Mouse (Mus musculus): ENCODE data around the gene Dhps. TPM values are rescaled to one million over a fixed set of nuclear protein-coding genes. Genes with fewer than 3 reads are reported as not detected.

Gene Dhps
- polyA plus RNA-seq, 1 experiment from 2014 or later: 40.2 TPM

GRCm38 (mm10) chr8:85083108-85083813 lies 11.7 kb downstream of the Dhps start, which contains the start of gene Man2b1:
Gene Man2b1, plus strand, starts transcription at chr8:85083270.
- H3K4me3 ChIP-seq (ENCODE audit: low read depth, low read length): peak within 1 kb of the TSS; percentile 71
- H3K4me2 ChIP-seq (replicated peaks; ENCODE audit: low read depth): peak within 1 kb of the TSS; percentile 88
- peaks cover 7% of the 10 kb centered on the region; the same call in 1 of the 2 replicates for H3K36me3 ChIP-seq (ENCODE audit: control insufficient read depth, insufficient read depth, low read length)
- DNase-seq (ENCODE audit: low spot score): peak; percentile 95
- peak within 1 kb of the TSS; percentile 83 for H3K9ac ChIP-seq (ENCODE audit: low read length)
- no peak for TF ChIP-seq EP300 (optimal IDR thresholded peaks at IDR 0.05)
- TF ChIP-seq CTCF (IDR thresholded peaks at IDR 0.05; ENCODE audit: low read depth): peak; percentile 50
- WGBS: 0% methylated on average over 30 of the region's 30 CpGs
- no peaks in the 10 kb centered on the region for H3K9me3 ChIP-seq (ENCODE audit: control insufficient read depth, low read length)
- H3K27ac ChIP-seq (replicated peaks): peak within 1 kb of the TSS; percentile 81
- H3K4me1 ChIP-seq (replicated peaks; ENCODE audit: control insufficient read depth, insufficient read depth): peaks cover 5% of the 10 kb centered on the region; the same call in 1 of the 2 replicates
- peak; percentile 93 for ATAC-seq (ENCODE audit: low FRiP score, low TSS enrichment)
- H3K27me3 ChIP-seq (ENCODE audit: control insufficient read depth, insufficient read depth, low read length): no peaks in the 10 kb centered on the region

GRCm38 (mm10) chr8:85084633-85085032 lies 13.1 kb downstream of the Dhps start:
- ATAC-seq (ENCODE audit: low FRiP score, low TSS enrichment): no peak
- Histone ChIP-seq H3K4me2 (replicated peaks; ENCODE audit: low read depth) (no peak overlapping the region), H3K4me3 (ENCODE audit: low read depth, low read length) (no peak overlapping the region), H3K27ac (replicated peaks) (no peak overlapping the region), H3K27me3 (ENCODE audit: control insufficient read depth, insufficient read depth, low read length) (no peaks in the 10 kb centered on the region), H3K36me3 (ENCODE audit: control insufficient read depth, insufficient read depth, low read length) (peaks cover 12% of the 10 kb centered on the region; the same call in 1 of the 2 replicates), H3K9me3 (ENCODE audit: control insufficient read depth, low read length) (no peaks in the 10 kb centered on the region), H3K9ac (ENCODE audit: low read length) (no peak overlapping the region), H3K4me1 (replicated peaks; ENCODE audit: control insufficient read depth, insufficient read depth) (peaks cover 5% of the 10 kb centered on the region; the same call in 1 of the 2 replicates)
- TF ChIP-seq EP300 (optimal IDR thresholded peaks at IDR 0.05): no peak
- TF ChIP-seq CTCF (IDR thresholded peaks at IDR 0.05; ENCODE audit: low read depth): no peak
- DNase-seq (ENCODE audit: low spot score): no peak
- WGBS: 76% methylated on average over 8 of the region's 8 CpGs

GRCm38 (mm10) chr8:85086238-85086637 lies 14.7 kb downstream of the Dhps start:
- Histone ChIP-seq H3K27me3 (ENCODE audit: control insufficient read depth, insufficient read depth, low read length) (no peaks in the 10 kb centered on the region), H3K9ac (ENCODE audit: low read length) (no peak overlapping the region), H3K9me3 (ENCODE audit: control insufficient read depth, low read length) (no peaks in the 10 kb centered on the region), H3K36me3 (ENCODE audit: control insufficient read depth, insufficient read depth, low read length) (peaks cover 12% of the 10 kb centered on the region; the same call in 1 of the 2 replicates), H3K4me1 (replicated peaks; ENCODE audit: control insufficient read depth, insufficient read depth) (peaks cover 5% of the 10 kb centered on the region; the same call in 1 of the 2 replicates), H3K4me3 (ENCODE audit: low read depth, low read length) (no peak overlapping the region), H3K4me2 (replicated peaks; ENCODE audit: low read depth) (no peak overlapping the region), H3K27ac (replicated peaks) (no peak overlapping the region)
- TF ChIP-seq CTCF (IDR thresholded peaks at IDR 0.05; ENCODE audit: low read depth) (peak; percentile 38), EP300 (optimal IDR thresholded peaks at IDR 0.05) (no peak)
- WGBS: 82% methylated on average over 3 of the region's 3 CpGs
- ATAC-seq (ENCODE audit: low FRiP score, low TSS enrichment) (no peak), DNase-seq (ENCODE audit: low spot score) (no peak)

GRCm38 (mm10) chr8:85088771-85089170 lies 17.2 kb downstream of the Dhps start:
- Histone ChIP-seq H3K27me3 (ENCODE audit: control insufficient read depth, insufficient read depth, low read length) (no peaks in the 10 kb centered on the region), H3K4me2 (replicated peaks; ENCODE audit: low read depth) (no peak overlapping the region), H3K4me3 (ENCODE audit: low read depth, low read length) (no peak overlapping the region), H3K36me3 (ENCODE audit: control insufficient read depth, insufficient read depth, low read length) (peaks cover 17% of the 10 kb centered on the region; the same call in 1 of the 2 replicates), H3K9ac (ENCODE audit: low read length) (no peak overlapping the region), H3K4me1 (replicated peaks; ENCODE audit: control insufficient read depth, insufficient read depth) (0 out of 2 replicates have a peak, but pooled peaks cover under 1% of the 10 kb centered on the region), H3K27ac (replicated peaks) (no peak overlapping the region), H3K9me3 (ENCODE audit: control insufficient read depth, low read length) (no peaks in the 10 kb centered on the region)
- WGBS: 73% methylated on average over 2 of the region's 2 CpGs
- DNase-seq (ENCODE audit: low spot score) (no peak), ATAC-seq (ENCODE audit: low FRiP score, low TSS enrichment) (no peak)
- TF ChIP-seq EP300 (optimal IDR thresholded peaks at IDR 0.05) (no peak), CTCF (IDR thresholded peaks at IDR 0.05; ENCODE audit: low read depth) (no peak)

- no peaks in the 10 kb centered on the region for H3K9me3 ChIP-seq (ENCODE audit: control insufficient read depth, low read length)
- DNase-seq (ENCODE audit: low spot score) (no peak), ATAC-seq (ENCODE audit: low FRiP score, low TSS enrichment) (no peak)
- H3K9ac ChIP-seq (ENCODE audit: low read length): no peak overlapping the region
- no peak overlapping the region for H3K27ac ChIP-seq (replicated peaks)
- WGBS: 81% methylated on average over 11 of the region's 11 CpGs
- no peak overlapping the region for H3K4me3 ChIP-seq (ENCODE audit: low read depth, low read length)
- no peaks in the 10 kb centered on the region for H3K4me1 ChIP-seq (replicated peaks; ENCODE audit: control insufficient read depth, insufficient read depth)
- H3K27me3 ChIP-seq (ENCODE audit: control insufficient read depth, insufficient read depth, low read length): no peaks in the 10 kb centered on the region
- TF ChIP-seq CTCF (IDR thresholded peaks at IDR 0.05; ENCODE audit: low read depth): no peak
- TF ChIP-seq EP300 (optimal IDR thresholded peaks at IDR 0.05): no peak
- H3K4me2 ChIP-seq (replicated peaks; ENCODE audit: low read depth): no peak overlapping the region
- peaks cover 14% of the 10 kb centered on the region for H3K36me3 ChIP-seq (ENCODE audit: control insufficient read depth, insufficient read depth, low read length)
Measured at GRCm38 (mm10) chr8:85090856-85091255, 19.3 kb downstream of the Dhps start.

GRCm38 (mm10) chr8:85091526-85092090 lies 20.1 kb downstream of the Dhps start:
- WGBS: 39% methylated on average over 21 of the region's 21 CpGs
- no peak overlapping the region for H3K4me2 ChIP-seq (replicated peaks; ENCODE audit: low read depth)
- peaks cover 14% of the 10 kb centered on the region for H3K36me3 ChIP-seq (ENCODE audit: control insufficient read depth, insufficient read depth, low read length)
- no peak overlapping the region for H3K27ac ChIP-seq (replicated peaks)
- no peak for TF ChIP-seq EP300 (optimal IDR thresholded peaks at IDR 0.05)
- no peak for TF ChIP-seq CTCF (IDR thresholded peaks at IDR 0.05; ENCODE audit: low read depth)
- DNase-seq (ENCODE audit: low spot score): no peak
- no peaks in the 10 kb centered on the region for H3K27me3 ChIP-seq (ENCODE audit: control insufficient read depth, insufficient read depth, low read length)
- H3K9ac ChIP-seq (ENCODE audit: low read length): no peak overlapping the region
- no peaks in the 10 kb centered on the region for H3K4me1 ChIP-seq (replicated peaks; ENCODE audit: control insufficient read depth, insufficient read depth)
- ATAC-seq (ENCODE audit: low FRiP score, low TSS enrichment): peak; percentile 43; the same call in 1 of the 2 replicates
- H3K9me3 ChIP-seq (ENCODE audit: control insufficient read depth, low read length): no peaks in the 10 kb centered on the region
- H3K4me3 ChIP-seq (ENCODE audit: low read depth, low read length): no peak overlapping the region

Data from stomach, postnatal 0 days (tissue).